Mouse (Mus musculus): ENCODE data around the gene Ccdc32.

DNA sequence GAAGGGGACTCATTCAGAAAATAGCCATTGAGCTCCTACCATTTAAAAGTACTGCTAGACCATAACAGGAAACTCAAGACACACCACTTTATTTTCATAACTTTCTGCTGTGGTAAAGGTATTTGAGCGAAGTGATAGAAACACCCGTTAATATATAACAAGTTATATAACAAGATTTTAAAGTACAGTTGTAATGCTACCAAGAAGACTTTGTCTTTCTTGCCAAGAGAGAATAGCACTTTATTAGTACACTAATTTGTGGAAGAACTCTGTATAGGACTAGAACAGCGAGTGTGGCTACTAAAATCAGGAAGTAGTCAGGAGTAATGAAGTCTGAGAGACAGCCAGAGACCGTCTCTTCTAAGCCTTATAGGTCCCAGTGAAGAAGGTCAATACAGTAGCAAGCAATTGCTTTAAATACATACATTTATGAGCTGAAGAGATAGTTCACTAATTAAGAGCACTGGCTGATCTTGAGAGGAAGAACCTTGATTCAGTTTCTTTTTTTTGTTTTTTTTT lies 21.0 kb upstream of the Ccdc32 start:
- no peak for TF ChIP-seq CTCF (conservative IDR thresholded peaks at IDR 0.05; ENCODE audit: low read length)
- no peak for TF ChIP-seq POU5F1 (IDR thresholded peaks at IDR 0.05; ENCODE audit: borderline replicate concordance, low read length)
- no peak for TF ChIP-seq NANOG (IDR thresholded peaks at IDR 0.05; ENCODE audit: borderline replicate concordance, low read length)
